Mouse (Mus musculus) megakaryocyte progenitor cell, adult 5-6 weeks (primary cell): ENCODE measurements around the gene Abcc12. TPM values are rescaled to one million over a fixed set of nuclear protein-coding genes. Genes with fewer than 3 reads are reported as not detected.

Experiments used
- ATAC-seq: replicated peaks from 2 replicates; pipeline ENCODE4 v1.8.0; 2016; ENCODE audit warnings: mild to moderate bottlenecking, moderate TSS enrichment, inconsistent platforms; ENCODE audit not compliant: poor library complexity
- total RNA-seq, 2 experiments: library from RNA; stranded (forward) in 1 of 2; stranded (reverse) in 1 of 2; fragments of 157-497, 149-512 nt in 1 of 2; fragments of 200-1000 nt in 1 of 2; gene quantifications; 2 replicates each; pipeline versions ENCODE4 v1.2.3 to v1.2.4; 2015 to 2017

The Abcc12 gene
- total RNA-seq, 2 experiments from 2014 or later, result not detected

DNA sequence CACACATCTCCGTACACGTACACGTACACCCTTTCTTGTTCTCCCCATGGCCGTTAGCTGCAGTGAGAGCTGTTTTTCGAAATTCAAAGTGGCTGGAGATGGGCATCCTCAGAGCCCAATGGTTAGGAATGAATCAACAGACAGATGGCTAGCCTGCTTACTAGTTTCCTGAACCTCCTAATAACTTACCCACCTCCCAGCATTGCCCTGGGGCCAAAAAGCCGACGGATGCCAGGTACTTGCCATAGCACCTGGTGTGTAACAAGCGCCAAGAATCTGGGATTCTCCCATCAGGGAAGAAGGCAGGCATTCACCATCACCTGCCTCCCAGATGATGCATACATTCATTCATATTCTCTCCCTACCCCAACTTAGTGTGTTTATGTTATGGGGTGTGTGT lies 53.7 kb downstream of the Abcc12 start:
- ATAC-seq, result no peak

DNA sequence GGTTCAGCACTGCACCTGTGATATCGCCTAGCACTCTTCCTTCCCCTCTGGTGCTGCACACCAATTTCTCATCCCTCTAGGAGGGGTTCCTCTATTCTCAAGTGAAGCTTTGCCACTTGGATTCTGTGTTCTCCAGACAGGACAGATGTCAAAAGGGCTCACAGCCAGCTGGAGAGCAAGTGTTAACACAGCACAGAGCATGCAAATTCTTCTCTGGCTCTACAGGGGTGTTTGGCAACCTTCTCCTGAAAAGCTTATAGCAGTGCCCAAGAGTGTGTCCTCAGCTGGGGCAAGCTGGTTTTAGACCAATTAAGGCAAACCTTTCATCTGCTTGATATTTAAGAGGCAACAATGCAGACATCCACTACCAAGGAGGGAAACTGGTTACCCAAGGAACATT lies 66.3 kb downstream of the Abcc12 start:
- no peak for ATAC-seq

DNA sequence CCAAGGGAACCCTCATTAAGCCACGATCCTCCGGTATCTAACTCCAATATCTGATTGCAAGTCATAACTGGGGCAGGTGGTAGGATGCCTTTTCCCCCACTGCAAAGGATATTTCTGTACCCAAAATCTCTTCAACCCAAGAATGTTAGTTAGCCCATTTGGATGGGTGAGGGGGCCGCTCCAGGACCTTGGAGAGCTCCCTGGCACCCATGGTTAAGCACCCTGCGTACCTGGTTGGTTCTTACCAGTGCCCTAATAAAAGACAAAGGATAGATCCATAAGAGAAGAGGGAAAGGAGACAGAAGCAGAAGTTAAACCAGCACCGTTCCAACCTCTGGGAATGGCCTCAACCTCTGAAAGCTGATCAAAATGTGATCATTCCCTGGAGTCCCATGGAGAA lies 67.6 kb downstream of the Abcc12 start:
- ATAC-seq, result 0 out of 2 replicates have a peak, but pooled peaks have one; percentile 34

DNA sequence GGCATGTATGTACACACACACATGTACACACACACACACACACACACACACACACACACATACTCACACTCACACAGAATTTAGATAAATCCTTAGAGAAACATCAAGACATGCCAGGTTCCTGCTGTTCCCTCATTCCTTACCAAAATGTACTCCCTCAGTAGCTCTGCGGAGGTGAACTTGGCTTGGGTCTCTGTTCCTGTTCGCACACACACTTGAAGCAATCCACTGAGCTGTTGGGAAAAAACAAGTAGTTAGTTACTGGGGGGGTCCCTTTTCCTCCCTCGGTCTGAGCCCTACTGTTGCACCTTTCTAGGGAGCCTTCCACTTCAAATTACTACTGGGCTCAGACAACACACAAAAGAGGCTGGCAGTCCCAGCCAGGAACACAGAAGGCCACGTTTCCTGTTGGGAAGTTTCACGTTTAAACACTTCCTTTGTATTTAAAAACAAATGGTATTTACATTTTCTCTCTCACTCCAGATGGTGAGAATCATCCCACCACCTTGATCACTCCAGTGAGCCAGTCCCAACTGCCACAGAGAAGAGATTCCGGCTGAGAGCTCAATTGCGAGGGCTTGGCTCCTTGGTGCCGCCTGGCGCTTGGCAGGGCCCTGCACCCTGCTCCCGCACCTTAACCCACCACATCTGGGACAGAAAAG lies 68.2 kb downstream of the Abcc12 start:
- ATAC-seq, result no peak

DNA sequence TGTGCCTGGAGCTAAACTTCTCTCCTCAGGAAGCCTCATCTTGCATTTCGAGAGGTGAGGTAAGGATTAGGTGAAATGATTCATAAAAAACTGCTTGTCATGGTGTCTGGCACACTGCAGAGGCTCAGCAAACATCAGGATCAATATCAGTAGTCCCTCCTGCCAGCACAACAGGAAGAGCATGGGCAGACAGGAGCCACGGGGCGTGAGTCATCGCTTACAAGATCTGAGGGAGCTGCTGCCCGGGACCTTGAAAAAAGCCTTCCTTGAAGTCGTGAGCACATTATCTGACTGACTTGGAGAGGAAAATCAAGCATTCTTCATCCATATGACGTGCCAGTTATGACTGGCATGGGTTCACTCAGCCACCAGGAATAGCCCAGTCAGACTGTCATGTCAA lies 79.1 kb downstream of the Abcc12 start:
- no peak for ATAC-seq

DNA sequence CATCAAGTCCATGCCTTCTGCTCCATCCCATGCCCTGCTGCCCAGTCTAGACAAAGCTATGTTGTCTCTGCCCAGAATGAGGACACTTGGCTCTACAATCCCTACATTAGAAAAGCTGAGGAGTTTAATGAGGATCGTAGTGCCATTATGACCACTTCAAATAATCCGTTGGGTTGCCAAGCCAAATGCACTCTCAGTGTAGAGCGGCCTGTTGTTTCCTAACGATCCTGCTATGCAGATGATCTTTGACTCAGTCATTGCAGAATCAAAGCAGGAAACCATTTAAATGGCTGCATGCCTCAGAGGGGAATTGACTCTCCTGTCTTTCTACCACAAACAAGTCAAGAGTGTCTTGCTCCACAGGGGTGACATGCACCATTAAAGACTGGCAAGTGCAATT lies 85.4 kb downstream of the Abcc12 start:
- no peak for ATAC-seq

DNA sequence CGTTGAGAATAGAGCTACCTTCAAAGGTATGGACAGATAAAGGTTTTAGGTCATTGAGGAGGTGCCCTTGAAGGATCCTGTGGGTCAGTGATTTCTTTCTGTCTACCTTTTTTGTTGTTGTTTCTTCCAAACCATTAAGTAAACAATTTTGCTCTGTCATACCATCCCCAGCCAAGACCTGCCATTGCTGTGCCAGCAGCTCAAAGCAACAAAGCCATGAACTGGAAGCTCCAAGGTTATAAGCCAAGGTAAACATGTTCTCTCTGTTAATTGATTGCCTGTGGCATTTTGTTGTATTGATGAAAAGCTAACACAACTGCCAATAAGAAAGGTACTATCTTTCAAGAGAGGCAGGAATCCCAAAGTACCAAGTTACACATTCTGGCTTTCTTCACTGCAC lies 86.6 kb downstream of the Abcc12 start:
- ATAC-seq, result no peak

DNA sequence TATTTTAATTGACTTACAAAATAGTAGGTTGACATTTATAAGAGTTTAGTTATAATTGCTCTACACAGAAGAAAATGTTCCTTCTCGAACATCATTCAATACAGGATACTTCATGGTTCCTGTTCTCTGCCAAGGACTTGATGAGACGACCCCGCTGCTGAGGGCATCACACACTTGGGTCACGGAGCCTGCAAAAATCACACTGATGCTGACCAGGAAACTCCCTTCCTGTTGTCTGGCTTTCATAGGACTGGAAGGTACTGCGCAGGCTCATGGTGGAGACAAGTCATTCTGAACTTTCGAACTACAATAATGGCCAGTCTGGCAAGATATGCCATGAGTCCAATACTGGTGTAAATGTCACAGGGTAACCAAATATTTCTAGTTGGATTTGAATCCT lies 95.1 kb downstream of the Abcc12 start:
- ATAC-seq, result no peak

DNA sequence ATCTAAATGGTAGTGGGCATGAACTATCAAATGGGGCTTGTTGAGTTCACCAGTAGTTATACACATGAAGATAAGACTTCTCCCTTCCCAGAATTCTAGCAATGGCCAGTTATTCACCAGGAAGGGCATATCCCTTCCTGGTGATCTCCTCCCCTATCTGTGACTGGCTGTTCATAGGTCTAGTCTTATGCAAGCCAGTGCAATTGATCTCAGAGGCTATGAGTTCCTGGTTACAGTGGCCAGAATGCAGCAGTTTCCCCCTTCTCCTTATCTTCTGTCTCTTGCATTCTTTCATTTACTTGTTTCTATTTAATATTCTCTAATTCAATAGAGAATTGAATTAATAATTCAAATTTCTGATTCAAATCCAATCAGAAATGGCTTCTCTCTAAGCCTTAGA lies 96.2 kb downstream of the Abcc12 start:
- ATAC-seq, result no peak

DNA sequence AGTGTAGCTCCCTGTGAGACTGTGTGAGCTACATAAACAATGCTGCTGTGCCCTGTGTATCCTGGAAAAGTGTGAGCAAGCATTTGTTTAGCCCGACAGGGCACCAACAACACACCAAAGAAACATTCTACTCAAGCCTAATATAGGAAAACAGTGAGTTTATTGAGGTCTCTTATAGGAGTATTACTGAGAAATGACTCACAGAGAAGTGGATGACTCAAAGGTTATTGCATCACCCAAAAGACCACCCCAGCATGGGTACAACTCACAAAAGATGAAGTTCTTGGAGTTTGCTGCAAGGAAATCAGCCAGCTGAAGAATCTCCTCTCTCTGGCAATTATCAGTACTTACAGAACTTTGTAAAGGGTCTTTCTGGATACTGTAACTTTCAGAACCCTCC lies 98.4 kb downstream of the Abcc12 start:
- no peak for ATAC-seq

DNA sequence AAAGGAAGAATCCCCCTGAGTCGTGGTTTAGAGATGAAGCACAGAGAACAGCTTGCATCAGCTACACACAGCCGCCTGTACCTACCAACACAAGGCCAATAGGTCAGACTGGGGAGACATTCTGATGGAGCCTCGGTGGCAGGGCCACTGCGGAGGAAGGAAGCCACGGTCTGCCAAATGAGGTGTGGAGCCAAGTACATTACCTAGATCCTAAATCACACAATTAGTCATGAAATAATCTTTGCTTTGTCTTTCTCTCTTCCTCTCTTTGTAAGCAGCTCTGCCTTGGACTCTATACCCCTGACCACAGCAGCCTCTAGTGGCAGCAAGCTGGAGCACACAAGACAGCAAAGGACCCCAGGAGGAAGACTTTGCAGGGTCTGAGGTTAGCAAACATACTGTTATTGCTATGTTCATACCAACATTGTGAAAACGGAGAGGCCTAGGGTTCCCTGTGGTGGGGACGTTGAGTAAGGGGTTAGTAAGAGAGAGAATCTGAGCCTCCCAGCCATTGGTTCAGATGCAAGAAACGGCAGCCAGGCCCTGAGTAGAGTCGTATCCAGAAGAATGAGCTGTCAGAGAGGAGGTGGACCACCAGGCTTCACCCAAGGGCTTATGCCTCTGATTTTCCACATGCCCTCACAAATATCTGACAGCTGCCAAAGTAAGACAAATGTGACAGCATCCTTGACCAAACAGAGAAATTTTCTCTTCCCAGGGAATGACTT lies 104.6 kb downstream of the Abcc12 start:
- ATAC-seq, result 0 out of 2 replicates have a peak, but pooled peaks have one; percentile 34

DNA sequence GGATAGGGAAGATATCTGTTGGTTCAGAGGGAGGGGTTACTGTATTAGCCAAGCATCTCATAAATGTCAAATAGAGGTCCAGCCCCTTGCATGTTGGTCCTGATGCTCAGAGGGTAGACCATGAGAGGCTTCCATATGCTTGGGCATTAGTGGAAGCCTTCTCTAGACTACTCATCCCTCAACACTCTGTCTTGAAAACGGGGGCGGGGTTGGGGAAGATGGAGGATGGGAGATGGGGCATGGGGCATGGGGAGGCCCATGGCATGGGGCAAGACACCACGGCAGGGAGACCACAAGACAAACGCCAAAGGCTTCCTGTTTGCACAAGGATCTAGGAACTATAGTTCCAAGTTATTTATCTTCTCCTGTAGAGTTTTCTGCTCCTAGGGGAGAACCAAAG lies 106.0 kb downstream of the Abcc12 start:
- ATAC-seq, result no peak

DNA sequence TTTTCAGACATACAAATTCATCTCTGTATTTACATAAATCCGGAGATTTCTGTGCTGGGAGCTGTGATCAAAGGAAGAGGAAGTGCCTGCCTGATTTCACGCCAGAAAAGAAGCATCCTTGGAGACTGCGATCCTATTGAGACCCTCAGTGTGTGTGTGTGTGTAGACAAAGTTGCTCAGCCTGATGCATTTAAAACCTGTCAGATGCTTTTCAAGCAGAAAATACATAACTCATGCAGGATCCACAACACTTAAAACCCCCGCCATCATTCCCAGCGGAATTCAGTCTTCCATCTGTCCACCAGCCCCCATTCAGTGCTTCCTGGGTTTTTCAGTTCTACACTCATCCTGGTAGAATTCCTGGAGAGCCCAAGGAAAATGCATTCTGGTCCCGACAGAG lies 107.4 kb downstream of the Abcc12 start:
- no peak for ATAC-seq

DNA sequence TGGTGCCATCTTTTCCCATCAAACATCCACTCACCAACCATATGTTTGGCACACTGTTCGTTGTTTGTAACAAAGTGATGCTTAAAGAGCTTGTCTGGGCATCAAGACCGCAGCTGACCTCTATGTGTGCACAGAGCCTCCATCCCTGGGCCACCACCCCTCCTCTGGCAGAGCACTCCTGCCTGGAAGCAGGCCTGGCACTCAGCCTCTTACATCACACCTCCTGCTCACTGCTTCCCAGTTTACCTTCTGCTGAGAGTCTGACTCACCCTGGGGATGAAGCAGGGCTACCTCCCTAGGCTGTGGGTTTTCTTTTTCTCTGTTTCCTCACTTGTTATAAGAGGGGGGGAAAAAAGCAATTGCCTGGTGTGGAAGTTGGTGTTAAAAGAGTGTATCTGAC lies 109.8 kb downstream of the Abcc12 start:
- ATAC-seq, result no peak

DNA sequence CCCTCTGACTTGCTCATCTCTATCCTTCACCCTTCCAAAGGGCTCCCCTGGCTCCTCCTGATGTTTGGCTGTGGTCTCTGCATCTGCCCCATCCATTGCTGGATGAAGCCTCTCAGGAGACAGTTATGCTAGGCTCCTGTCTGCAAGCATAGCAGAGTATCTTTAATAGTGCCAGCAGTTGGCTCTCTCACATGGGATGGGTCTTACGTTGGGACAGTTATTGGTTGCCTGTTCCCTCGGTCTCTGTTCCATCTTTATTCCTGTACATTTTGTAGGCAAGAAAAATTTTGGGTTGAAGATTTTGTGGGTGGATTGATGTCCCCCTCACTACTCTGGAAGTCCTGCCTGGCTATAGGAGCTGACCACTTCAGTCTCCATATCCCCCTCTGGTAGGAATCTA lies 117.3 kb downstream of the Abcc12 start:
- ATAC-seq, result no peak

DNA sequence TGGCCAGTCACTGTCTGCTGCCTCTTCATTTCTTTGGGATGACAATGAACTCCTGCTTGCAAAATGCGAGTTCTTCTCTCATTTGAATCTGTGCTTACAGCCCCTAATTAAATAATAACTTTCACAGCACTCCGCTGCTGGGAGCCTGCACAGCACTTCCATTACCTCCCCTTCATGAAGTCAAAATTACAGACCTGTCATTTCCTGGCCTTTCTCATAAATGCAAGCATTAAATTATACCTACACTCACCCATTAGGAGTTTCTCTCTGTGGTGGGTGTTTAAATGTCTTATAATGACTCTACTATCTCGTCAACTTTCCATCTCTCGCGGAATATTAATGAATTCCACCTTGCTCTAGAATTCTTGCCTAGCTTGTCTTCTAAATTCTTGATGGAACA lies 120.1 kb downstream of the Abcc12 start:
- no peak for ATAC-seq

DNA sequence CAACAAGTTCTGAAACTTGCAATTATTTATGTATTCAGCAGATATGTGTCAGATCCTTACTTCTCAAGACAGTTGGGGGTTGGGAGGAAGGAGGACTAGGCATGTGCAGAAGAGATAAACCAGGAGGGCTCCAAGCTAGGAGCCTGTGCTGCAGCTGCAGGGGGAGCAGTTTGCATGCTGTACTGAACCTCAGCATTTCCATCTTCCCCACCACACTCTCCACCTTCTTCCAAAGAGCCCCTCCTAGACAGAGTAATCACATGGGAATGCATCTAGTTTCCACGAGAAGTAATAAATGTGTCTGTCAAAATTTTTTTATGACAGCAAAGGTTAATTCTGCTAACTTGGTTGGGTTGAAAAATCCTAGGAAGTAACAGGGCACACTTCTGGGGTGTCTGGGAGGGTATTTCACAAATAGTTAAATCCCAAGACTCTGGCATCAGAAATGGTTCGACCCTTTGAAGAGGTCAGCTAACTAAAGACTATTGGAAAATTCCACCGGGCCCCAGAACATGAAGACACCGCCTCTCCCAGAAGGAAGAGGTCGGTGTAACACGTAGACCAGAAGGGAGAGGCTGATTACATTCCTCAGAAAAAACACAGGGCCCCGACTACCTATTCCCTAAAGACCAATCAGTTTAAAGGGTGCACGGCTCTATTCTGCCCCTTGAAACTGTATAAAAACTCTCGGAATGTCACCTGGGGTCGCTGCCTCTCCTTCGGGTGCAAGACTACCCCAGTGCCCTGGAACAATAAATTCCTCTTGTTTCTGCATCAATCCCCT lies 126.6 kb downstream of the Abcc12 start:
- ATAC-seq, result no peak

DNA sequence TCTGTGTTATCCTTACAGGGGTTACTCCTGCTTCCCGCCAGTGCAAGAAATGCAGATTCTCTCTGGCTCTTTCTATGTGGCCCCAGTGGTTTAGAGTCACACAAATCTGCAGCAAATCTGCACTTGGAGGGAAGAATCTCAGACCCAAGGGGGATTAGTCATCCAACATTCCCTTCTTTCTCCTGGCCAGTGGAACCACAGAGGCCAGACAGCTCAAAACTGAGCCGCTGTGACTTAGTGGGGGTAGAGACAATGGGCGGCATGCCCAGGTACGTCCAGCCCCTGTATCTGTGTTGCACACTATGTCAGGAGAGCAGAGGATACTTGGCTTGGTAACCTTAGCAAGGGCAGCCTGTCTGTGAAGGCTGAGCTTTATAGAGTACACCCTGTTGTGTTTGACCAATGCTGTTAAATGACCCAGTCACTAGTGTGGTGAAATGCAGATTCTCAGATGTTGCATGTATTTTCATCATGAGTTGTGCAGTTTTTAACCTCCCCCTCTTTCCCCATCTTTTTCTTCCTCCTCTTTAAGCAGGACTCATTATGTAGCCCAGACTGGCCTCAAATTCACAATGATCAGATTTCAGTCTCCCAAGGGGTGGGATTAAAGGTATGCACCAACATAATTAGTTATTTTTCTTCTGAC lies 130.5 kb downstream of the Abcc12 start:
- ATAC-seq, result no peak

DNA sequence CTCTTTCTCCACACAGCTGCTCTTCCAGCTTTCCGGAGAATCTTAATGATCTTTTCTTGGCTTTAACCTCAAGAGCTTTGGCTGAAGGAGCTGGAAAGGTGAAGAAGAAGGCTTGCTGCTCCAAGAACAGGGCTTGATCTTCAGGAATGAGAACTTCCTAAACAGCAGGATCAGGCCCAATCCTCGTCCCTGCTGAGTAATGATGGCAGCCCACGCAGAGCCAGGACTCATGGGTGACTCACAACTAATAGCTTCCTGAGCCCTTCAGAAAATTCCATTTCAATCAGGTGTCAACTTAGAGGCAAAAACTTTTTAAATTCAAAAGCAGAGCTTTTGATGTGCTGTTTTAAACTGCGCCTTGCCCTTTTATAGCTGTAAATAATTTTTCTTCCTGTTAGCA lies 135.0 kb downstream of the Abcc12 start:
- ATAC-seq, result no peak

DNA sequence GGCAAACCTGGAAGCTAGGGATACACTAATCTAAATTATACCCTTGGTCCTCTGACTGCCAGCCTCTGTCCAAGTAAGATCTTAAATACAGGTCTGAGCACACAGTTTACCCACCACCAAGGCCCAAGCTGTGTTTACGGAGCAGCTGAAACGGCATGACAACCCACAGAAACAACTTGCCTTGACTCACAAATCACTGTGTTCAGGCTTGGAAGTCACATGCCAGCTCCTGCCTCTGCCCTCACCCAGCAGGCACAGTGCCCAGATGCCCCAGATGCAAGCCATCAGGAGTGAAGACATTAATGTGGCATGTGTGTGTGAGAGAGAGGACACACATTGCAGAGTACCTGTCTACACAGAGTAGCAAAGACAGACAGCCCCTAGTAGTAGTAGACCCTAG lies 136.7 kb downstream of the Abcc12 start:
- no peak for ATAC-seq

DNA sequence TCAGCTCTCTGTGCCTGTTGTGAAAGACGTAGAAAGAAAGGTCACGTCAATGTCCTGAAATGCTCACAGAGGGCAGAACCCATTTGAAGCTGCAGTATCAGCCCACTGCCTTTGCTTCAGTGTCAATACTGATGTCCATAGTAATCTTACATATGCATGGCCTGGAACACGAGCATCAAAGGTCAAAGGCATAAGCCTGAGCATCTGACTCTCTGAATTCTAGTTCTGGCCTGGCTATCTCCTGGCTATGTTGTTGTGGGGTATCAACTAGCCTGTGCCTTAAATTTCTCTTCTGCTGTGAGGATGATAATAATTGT lies 141.5 kb downstream of the Abcc12 start:
- ATAC-seq, result no peak
